ENCODE assay signal across 8 mouse cellular contexts in genomic region chr15:60822101-60822802, GRCm38 (mm10). TPM values are rescaled to one million over a fixed set of nuclear protein-coding genes. Genes with fewer than 3 reads are reported as not detected.
DNase-seq lines count a peak whose midpoint lies in the region; ATAC-seq and TF ChIP-seq lines count a peak whose summit lies in the region.

No protein-coding gene starts in this region.

- no peak for ATAC-seq in embryonic facial prominence, embryonic 11.5 days (replicated peaks; ENCODE audit: insufficient number of reproducible peaks, low FRiP score, low TSS enrichment, low read depth)
- ATAC-seq in heart, embryonic 16.5 days (replicated peaks; ENCODE audit: extremely low read depth, insufficient read depth, low FRiP score), result no peak
- ATAC-seq in liver, embryonic 16.5 days (ENCODE audit: low read depth), result no peak

- H3K4me3 ChIP-seq in testis, adult 2 months (ENCODE audit: control insufficient read depth, low read depth, low read length), result peak overlapping the region; percentile 22; the same call in 1 of the 2 replicates
- peak overlapping the region; percentile 61 for H3K4me3 ChIP-seq in embryonic facial prominence, embryonic 11.5 days (ENCODE audit: low read depth, low read length)
- peak overlapping the region; percentile 85 for H3K4me3 ChIP-seq in heart, embryonic 16.5 days (ENCODE audit: low read length)
- H3K4me3 ChIP-seq in liver, embryonic 16.5 days (ENCODE audit: low read depth, low read length), result peak overlapping the region; percentile 69

- WGBS in embryonic facial prominence, embryonic 11.5 days, result 1% methylated on average over 10 of the region's 10 CpGs
- WGBS in heart, embryonic 16.5 days, result 10% methylated on average over 10 of the region's 10 CpGs
- WGBS in liver, embryonic 16.5 days (ENCODE audit: insufficient replicate concordance), result 21% methylated on average over 10 of the region's 10 CpGs

- H3K4me1 ChIP-seq in testis, adult 2 months (ENCODE audit: control insufficient read depth, insufficient read depth, low read length), result peaks cover 15% of the 10 kb centered on the region
- H3K4me1 ChIP-seq in embryonic facial prominence, embryonic 11.5 days (ENCODE audit: control insufficient read depth, insufficient read depth, low read length), result no peaks in the 10 kb centered on the region
- H3K4me1 ChIP-seq in heart, embryonic 16.5 days (ENCODE audit: control insufficient read depth, insufficient read depth, low read length), result peaks cover 9% of the 10 kb centered on the region; the same call in 1 of the 2 replicates
- peaks cover 5% of the 10 kb centered on the region for H3K4me1 ChIP-seq in liver, embryonic 16.5 days (ENCODE audit: control insufficient read depth, low read depth, low read length)

- TF ChIP-seq POLR2A in testis, adult 2 months (IDR thresholded peaks at IDR 0.05; ENCODE audit: control insufficient read depth, low read depth, low read length), result no peak

- peak overlapping the region; percentile 94 for H3K4me2 ChIP-seq in embryonic facial prominence, embryonic 11.5 days (ENCODE audit: low read depth, low read length)
- peak overlapping the region; percentile 98 for H3K4me2 ChIP-seq in heart, embryonic 16.5 days (ENCODE audit: low read depth, low read length)
- H3K4me2 ChIP-seq in liver, embryonic 16.5 days (ENCODE audit: low read depth, low read length), result peak overlapping the region; percentile 74

- H3K36me3 ChIP-seq in testis, adult 2 months (ENCODE audit: control insufficient read depth, insufficient read depth, low read length), result no peaks in the 10 kb centered on the region
- H3K36me3 ChIP-seq in embryonic facial prominence, embryonic 11.5 days (replicated peaks; ENCODE audit: control insufficient read depth, insufficient read depth, low read depth, low read length), result no peaks in the 10 kb centered on the region
- peaks cover 2% of the 10 kb centered on the region; the same call in 1 of the 2 replicates for H3K36me3 ChIP-seq in heart, embryonic 16.5 days (ENCODE audit: control insufficient read depth, insufficient read depth)
- H3K36me3 ChIP-seq in liver, embryonic 16.5 days (ENCODE audit: control insufficient read depth, insufficient read depth), result no peaks in the 10 kb centered on the region

- no peak overlapping the region for H3K27ac ChIP-seq in testis, adult 2 months (ENCODE audit: control insufficient read depth, insufficient read depth, low read depth, low read length)
- 0 out of 2 replicates have a peak overlapping the region, but pooled peaks have one; percentile 29 for H3K27ac ChIP-seq in embryonic facial prominence, embryonic 11.5 days (replicated peaks; ENCODE audit: low read depth, low read length)
- H3K27ac ChIP-seq in heart, embryonic 16.5 days (ENCODE audit: low read length), result peak overlapping the region; percentile 84
- H3K27ac ChIP-seq in liver, embryonic 16.5 days (ENCODE audit: low read length), result no peak overlapping the region

- DNase-seq in testis, postnatal 14 days (ENCODE audit: low spot score), result no peak
- DNase-seq in embryonic facial prominence, embryonic 11.5 days (ENCODE audit: low spot score), result peak; percentile 53
- DNase-seq in kidney, postnatal 14 days, result peak; percentile 80
- peak; percentile 29 for DNase-seq in ovary, postnatal 14 days (ENCODE audit: low spot score)
- DNase-seq in spleen, adult 18-20 months, result no peak

- H3K27me3 ChIP-seq in testis, adult 2 months (ENCODE audit: control insufficient read depth, insufficient read depth, low read length), result no peaks in the 10 kb centered on the region
- H3K27me3 ChIP-seq in embryonic facial prominence, embryonic 11.5 days (ENCODE audit: control insufficient read depth, insufficient read depth, low read length), result no peaks in the 10 kb centered on the region
- no peaks in the 10 kb centered on the region for H3K27me3 ChIP-seq in heart, embryonic 16.5 days (ENCODE audit: control insufficient read depth, insufficient read depth, low read length)
- peaks cover 11% of the 10 kb centered on the region for H3K27me3 ChIP-seq in liver, embryonic 16.5 days (ENCODE audit: control insufficient read depth, insufficient read depth, low read depth, low read length)

- no peak for TF ChIP-seq CTCF in testis, adult 2 months (IDR thresholded peaks at IDR 0.05; ENCODE audit: control insufficient read depth, insufficient read depth, insufficient replicate concordance, low read depth, low read length)

- H3K9me3 ChIP-seq in embryonic facial prominence, embryonic 11.5 days (replicated peaks; ENCODE audit: control insufficient read depth, low read length), result no peaks in the 10 kb centered on the region
- no peaks in the 10 kb centered on the region for H3K9me3 ChIP-seq in heart, embryonic 16.5 days (replicated peaks; ENCODE audit: control insufficient read depth, low read length)
- no peaks in the 10 kb centered on the region for H3K9me3 ChIP-seq in liver, embryonic 16.5 days (replicated peaks; ENCODE audit: control insufficient read depth, low read length)

- H3K9ac ChIP-seq in embryonic facial prominence, embryonic 11.5 days (replicated peaks; ENCODE audit: low read length), result peak overlapping the region; percentile 69; the same call in 1 of the 2 replicates
- H3K9ac ChIP-seq in heart, embryonic 16.5 days (ENCODE audit: low read length), result peak overlapping the region; percentile 89
- H3K9ac ChIP-seq in liver, embryonic 16.5 days (ENCODE audit: low read depth, low read length), result no peak overlapping the region; the same call in 1 of the 2 replicates

RNA-seq across cellular contexts. Expression of gene Fam84b, which starts 31.3 kb away (rescaled TPM):
- 1.0 and 1.3 TPM in 2 replicates for polyA plus RNA-seq in testis, adult 2 months (2012; rRNA removed)
- polyA plus RNA-seq in embryonic facial prominence, embryonic 11.5 days (2014; fragmentation: Nextera tagmentation; extraction: Ambion mirVana), result 12.1 and 13.5 TPM in 2 replicates
- 3.9 and 5.9 TPM in 2 replicates for polyA plus RNA-seq in heart, embryonic 16.5 days (2015; fragmentation: Nextera tagmentation; extraction: Ambion mirVana)
- 3.0 and 3.8 TPM in 2 replicates for polyA plus RNA-seq in liver, embryonic 16.5 days (2015; fragmentation: Nextera tagmentation; extraction: Ambion mirVana)

Comparison
In these comparisons a context has a peak if more than half of its experiments do, and no peak if none do; other contexts are left out.
1. H3K27ac ChIP-seq: peak in embryonic facial prominence, embryonic 11.5 days (single experiment) and heart, embryonic 16.5 days (single experiment); none in testis, adult 2 months (single experiment) and liver, embryonic 16.5 days (single experiment).
2. H3K4me3 ChIP-seq: peak in every context shown above with its lines; median percentile 85 in heart, embryonic 16.5 days; 69 in liver, embryonic 16.5 days; 61 in embryonic facial prominence, embryonic 11.5 days; 22 in testis, adult 2 months.
3. DNase-seq: peak in embryonic facial prominence, embryonic 11.5 days (single experiment), kidney, postnatal 14 days (single experiment) and ovary, postnatal 14 days (single experiment); none in testis, postnatal 14 days (single experiment) and spleen, adult 18-20 months (0 of 2).
4. Peak in every context shown above with its lines, with median percentiles within 50 percentile points of each other: H3K4me2 ChIP-seq.